Mouse (Mus musculus) erythroblast, embryonic 14.5 days (primary cell): ENCODE results near the gene Mfsd12. TPM values are rescaled to one million over a fixed set of nuclear protein-coding genes. Genes with fewer than 3 reads are reported as not detected.

ENCODE experiments used
- H3K27me3 ChIP-seq: 2 replicates; pipeline ENCODE4 v1.6.1; 2012; ENCODE audit warnings: inconsistent platforms; ENCODE audit not compliant: control insufficient read depth
- H3K36me3 ChIP-seq: 2 replicates; pipeline ENCODE4 v1.6.1; 2012; ENCODE audit warnings: mild to moderate bottlenecking, inconsistent platforms; ENCODE audit not compliant: control insufficient read depth
- H3K4me1 ChIP-seq: 2 replicates; pipeline ENCODE4 v1.6.1; 2012; ENCODE audit warnings: inconsistent platforms; ENCODE audit not compliant: control insufficient read depth
- H3K4me3 ChIP-seq: replicated peaks from 2 replicates; pipeline ENCODE3; 2012; ENCODE audit warnings: moderate library complexity, mild to moderate bottlenecking, inconsistent platforms
- H3K9me3 ChIP-seq: 2 replicates; pipeline ENCODE4 v1.6.1; 2012; ENCODE audit warnings: low read length, inconsistent platforms, mixed read lengths; ENCODE audit not compliant: control insufficient read depth
- GATA1 ChIP-seq: IDR thresholded peaks from 2 replicates; pipeline ENCODE4 v1.6.1; 2012; ENCODE audit warnings: low read length, inconsistent platforms, mixed read lengths
- TAL1 ChIP-seq: IDR thresholded peaks from 3 replicates; pipeline ENCODE4 v1.6.1; 2012; ENCODE audit warnings: low read length, inconsistent platforms, mixed read lengths
- polyA plus RNA-seq: library from polyadenylated mRNA; stranded (reverse); fragments of >175 nt; gene quantifications from 2 replicates; pipeline ENCODE4 v1.2.3, GENCODE M21; 2012

Gene Mfsd12
- polyA plus RNA-seq, 1 experiment: 6.7 TPM

DNA sequence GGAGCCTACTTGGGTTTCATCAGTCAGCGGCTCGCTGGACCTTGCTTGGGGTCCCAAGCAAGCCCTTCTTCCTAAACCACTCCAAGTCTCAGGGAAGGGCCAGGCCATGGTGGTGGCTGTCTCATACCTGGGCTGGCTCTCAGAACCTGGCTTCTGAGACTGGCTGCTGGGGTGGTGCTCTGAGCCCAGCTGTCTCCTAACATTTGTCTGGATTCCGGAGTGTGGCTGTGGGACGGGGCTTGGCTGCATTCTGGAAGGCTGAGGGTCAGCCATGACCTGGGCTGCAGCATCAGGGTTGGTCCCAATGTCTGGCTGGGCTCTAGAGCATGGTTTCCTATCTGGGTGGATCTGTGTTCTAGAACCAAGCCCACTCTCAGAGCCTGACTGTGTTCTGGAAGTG lies 20.7 kb upstream of the Mfsd12 start:
- H3K9me3 ChIP-seq: peaks cover 7% of the 10 kb centered on the region; the same call in 1 of the 2 replicates
- H3K27me3 ChIP-seq: peaks cover 39% of the 10 kb centered on the region
- no peak overlapping the region for H3K4me3 ChIP-seq
- no peaks in the 10 kb centered on the region for H3K36me3 ChIP-seq
- H3K4me1 ChIP-seq: peaks cover 19% of the 10 kb centered on the region
- TF ChIP-seq TAL1: no peak
- TF ChIP-seq GATA1: no peak

DNA sequence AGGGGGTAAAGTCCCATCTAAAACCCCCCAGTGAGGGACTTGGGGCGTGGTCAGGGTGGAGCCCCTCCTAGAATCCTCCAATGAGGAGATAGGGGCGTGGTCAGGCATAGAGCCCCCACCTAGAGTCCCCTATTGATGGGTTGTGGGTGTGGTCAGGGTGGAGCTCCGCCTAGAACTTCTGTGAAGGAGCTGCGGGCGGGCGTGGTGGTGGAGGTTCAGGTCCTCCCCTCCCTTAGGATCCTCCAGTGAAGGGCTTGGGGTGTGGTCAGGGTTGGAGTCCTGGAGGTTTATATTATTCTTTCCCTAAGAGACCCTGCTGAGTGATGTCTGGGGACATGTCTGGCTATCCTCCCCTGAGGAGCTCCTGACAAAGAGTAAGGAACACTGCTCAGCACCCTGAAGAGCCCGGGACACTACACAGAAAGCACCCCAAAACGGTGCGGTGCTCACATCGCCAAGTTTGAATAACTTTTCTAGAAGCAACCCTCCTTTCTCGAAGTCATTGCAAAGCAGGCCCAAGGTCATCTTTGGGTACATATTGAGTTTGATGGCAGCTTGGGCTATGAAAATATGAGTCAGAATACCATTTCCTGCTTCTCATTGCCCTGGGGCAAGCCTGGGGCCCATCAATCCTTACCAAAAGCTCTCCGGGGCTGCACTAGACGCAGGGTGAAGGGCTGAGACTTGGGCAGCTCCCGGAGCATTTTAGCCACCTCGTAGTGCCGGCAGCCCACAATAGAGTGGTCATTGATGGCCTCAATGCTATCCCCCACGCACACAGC lies 16.5 kb upstream of the Mfsd12 start:
- Histone ChIP-seq H3K4me1 (peaks cover 28% of the 10 kb centered on the region), H3K27me3 (peaks cover 67% of the 10 kb centered on the region), H3K4me3 (no peak overlapping the region), H3K36me3 (peaks cover 2% of the 10 kb centered on the region), H3K9me3 (peaks cover 17% of the 10 kb centered on the region; the same call in 1 of the 2 replicates)
- TF ChIP-seq TAL1: no peak
- TF ChIP-seq GATA1: no peak

GRCm38 (mm10) chr10:81341333-81341949 lies 15.8 kb upstream of the Mfsd12 start:
- H3K36me3 ChIP-seq: peaks cover 8% of the 10 kb centered on the region
- no peak overlapping the region for H3K4me3 ChIP-seq
- H3K27me3 ChIP-seq: peaks cover 71% of the 10 kb centered on the region
- H3K4me1 ChIP-seq: peaks cover 34% of the 10 kb centered on the region
- H3K9me3 ChIP-seq: peaks cover 17% of the 10 kb centered on the region; the same call in 1 of the 2 replicates
- TF ChIP-seq GATA1: no peak
- no peak for TF ChIP-seq TAL1

DNA sequence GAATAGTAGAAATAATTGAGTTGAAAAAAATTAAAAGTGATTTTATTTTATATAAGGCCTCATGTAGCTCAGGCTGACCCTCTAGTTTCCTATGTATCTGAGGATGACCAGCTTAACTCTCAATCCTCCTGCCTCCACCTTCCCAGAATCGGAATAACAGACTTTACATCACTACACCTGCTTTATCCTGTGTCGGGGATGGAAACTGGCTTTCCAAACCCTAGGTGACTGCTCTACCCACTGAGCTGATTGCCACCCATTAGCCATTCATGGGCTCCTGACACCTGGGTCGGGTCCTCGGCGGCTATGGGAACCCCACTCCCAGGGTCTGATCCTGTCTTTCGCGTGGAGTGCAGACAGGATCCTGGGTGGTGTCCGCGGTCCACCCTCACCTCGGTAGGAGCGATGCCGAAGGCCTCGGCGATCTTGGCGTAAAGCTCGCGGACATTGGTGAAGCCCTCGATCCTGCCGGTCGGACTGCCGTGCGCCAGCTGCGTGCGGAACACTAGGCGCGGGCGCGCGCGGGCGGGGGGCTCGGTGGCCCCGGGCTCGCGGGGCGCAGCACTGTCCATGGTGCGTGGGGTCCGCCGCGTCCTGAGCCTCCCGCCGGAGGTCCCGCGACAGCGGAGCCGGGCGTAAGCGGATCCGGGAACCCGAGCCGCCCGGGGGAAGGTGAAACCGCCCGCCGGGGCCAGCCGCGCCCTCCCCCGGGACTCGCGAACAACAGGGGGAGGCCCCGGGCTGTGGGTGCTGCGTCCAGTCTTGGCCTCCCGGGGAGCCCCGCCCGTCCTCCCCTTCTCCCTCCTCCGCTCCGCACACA lies 14.4 kb upstream of the Mfsd12 start, which contains the start of gene Gipc3:
Gipc3 (minus strand) TSS at position 581 of the 820 bp plus-strand sequence.
- peaks cover 21% of the 10 kb centered on the region for H3K36me3 ChIP-seq
- peak within 1 kb of the TSS; percentile 33 for H3K4me3 ChIP-seq
- TF ChIP-seq TAL1: no peak
- TF ChIP-seq GATA1: no peak
- peaks cover 62% of the 10 kb centered on the region for H3K27me3 ChIP-seq
- H3K9me3 ChIP-seq: peaks cover 11% of the 10 kb centered on the region; the same call in 1 of the 2 replicates
- peaks cover 49% of the 10 kb centered on the region for H3K4me1 ChIP-seq

DNA sequence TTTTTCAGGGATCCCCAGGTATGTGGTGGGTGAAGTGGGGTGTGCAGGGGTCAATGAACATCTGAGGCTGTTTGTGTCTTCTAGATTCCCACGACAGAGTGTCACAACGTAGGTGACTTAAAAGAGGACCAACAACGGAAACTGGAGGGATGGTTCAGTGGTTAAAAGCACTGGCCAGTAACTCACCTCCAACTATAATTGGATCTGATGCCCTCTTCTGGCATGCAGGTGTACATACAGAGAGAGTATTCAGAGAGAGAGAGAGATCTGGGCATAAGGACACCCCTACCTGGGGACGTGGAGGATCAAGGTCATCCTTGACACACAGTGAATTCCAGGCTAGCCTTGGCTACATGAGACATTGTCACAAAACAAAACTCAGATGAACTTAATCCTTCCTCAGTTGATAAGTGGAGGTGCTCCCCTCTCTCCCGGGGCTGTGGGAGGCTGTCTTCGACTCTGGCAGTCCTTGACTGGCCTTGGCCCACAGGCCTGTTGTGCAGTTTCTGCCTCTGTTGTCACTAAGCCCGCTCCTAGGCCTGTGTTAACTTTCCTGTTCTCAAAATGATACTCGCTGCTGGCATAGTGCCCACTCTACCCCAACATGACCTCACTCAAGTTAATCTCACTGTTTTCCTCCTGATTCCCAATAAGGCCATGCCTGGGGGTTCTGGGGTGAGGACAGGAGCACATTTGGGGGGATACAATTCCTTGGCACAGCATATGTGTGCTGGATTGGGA lies 12.7 kb upstream of the Mfsd12 start:
- no peak for TF ChIP-seq GATA1
- no peak for TF ChIP-seq TAL1
- peaks cover 62% of the 10 kb centered on the region for H3K4me1 ChIP-seq
- H3K27me3 ChIP-seq: peaks cover 54% of the 10 kb centered on the region
- no peak overlapping the region for H3K4me3 ChIP-seq
- H3K36me3 ChIP-seq: peaks cover 32% of the 10 kb centered on the region
- H3K9me3 ChIP-seq: peaks cover 10% of the 10 kb centered on the region; the same call in 1 of the 2 replicates

GRCm38 (mm10) chr10:81345162-81345534 lies 12.1 kb upstream of the Mfsd12 start:
- Histone ChIP-seq H3K4me3 (no peak overlapping the region), H3K36me3 (peaks cover 32% of the 10 kb centered on the region), H3K9me3 (peaks cover 10% of the 10 kb centered on the region; the same call in 1 of the 2 replicates), H3K4me1 (peaks cover 64% of the 10 kb centered on the region), H3K27me3 (peaks cover 54% of the 10 kb centered on the region)
- TF ChIP-seq TAL1 (no peak), GATA1 (no peak)

DNA sequence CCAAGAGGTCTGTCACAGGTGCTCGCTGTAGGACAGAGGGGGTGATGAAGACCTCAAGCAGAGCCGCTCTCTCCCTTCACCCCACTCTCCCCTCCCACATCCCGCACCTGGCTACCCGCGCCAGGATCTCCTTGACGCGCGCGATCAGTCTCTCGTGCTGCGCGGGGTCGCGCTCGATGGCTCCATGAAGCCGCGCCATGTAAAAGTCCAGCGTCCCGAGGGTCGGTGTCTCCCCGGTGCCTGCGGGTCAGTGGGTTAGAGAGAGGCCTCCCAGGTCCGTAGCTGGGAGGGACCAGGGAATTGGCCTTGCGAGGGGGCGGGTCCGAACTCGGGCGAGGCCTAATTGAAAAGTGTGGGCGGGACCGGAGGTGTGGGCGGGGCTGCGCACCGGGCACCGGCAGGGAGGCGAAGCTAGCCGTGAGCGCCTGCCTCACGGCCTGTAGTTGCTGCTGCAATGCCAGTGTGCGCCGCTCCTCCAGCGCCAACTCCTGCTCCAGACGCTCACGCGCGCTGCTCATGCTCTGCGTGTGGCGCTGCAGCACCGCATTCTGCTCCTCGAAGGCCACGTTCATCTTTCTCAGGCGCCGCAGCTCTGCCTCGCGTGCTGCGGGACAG lies 10.7 kb upstream of the Mfsd12 start:
- H3K4me1 ChIP-seq: peaks cover 60% of the 10 kb centered on the region
- H3K36me3 ChIP-seq: peaks cover 32% of the 10 kb centered on the region
- no peak for TF ChIP-seq TAL1
- no peak for TF ChIP-seq GATA1
- peaks cover 10% of the 10 kb centered on the region; the same call in 1 of the 2 replicates for H3K9me3 ChIP-seq
- peak overlapping the region; percentile 59 for H3K4me3 ChIP-seq
- peaks cover 46% of the 10 kb centered on the region for H3K27me3 ChIP-seq

DNA sequence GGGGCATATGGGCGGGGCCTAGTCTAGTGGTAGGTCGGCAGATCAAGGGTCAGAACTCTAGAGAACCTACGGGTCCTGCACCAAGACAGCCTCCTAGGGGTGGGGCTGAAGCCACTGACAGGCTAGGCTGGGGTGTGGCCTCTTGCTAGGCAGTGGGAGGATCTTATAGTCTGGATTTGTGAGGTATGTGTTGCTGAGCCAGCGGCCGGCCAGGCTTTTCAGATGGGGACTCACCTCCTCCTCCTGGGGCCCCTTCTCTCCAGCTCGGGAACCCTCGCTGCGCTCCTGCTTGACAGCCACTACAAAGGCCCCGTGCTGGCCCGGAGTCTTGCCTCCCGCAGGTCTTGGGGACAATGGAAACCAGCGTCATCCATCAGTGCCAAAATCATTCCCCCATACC lies 8.1 kb upstream of the Mfsd12 start:
- Histone ChIP-seq H3K27me3 (peaks cover 20% of the 10 kb centered on the region), H3K36me3 (peaks cover 32% of the 10 kb centered on the region), H3K4me1 (peaks cover 71% of the 10 kb centered on the region), H3K9me3 (no peaks in the 10 kb centered on the region), H3K4me3 (peak overlapping the region; percentile 97)
- TF ChIP-seq GATA1: no peak
- TF ChIP-seq TAL1: no peak
